Mouse (Mus musculus) thymus, postnatal 10 days (tissue): ENCODE data around the gene Chaf1a.
A peak's percentile ranks its signal among the peaks of the same experiment; 100 is the strongest.

Source experiments
- DNase-seq, 2 experiments: peaks; one replicate each; pipeline ENCODE4 v3.0.0; 2021; ENCODE audit warnings: low spot score in 2 of 2

Gene Chaf1a

DNA sequence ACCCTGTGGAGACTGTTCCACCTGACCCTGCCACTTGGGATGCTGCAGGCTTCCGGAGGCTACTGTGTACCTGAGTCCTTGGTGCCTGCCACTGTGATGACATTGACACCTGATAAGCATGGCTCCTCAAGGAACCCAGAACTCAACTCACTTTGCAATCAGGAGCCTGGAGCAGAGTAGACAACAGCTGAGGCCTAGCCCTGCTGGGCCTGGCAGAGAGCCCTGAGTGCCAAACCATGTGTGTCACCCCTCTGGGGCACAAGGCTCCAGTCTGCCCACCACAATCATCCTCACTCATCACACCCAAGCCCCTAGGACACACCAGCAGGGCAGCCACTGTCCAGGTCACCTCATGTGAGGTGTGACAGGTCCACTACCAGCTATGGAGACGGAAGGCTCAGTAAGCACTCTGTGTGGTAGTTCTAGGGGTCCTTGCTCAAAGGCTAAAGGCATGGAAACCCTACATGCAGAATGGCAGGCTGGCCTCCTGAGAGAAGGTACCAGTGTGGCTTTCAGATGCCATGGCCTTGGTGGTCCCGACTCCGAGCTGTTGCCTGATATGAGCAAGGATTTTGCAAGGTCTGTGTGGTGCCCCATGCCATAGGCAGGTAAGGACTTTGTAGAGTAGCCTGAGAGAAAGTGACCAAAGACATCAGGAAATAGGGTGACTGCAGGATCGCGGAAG, 19.7 kb upstream of the Chaf1a start:
- no peak for DNase-seq

GRCm38 (mm10) chr17:56021161-56021910, 18.9 kb upstream of the Chaf1a start:
- DNase-seq: peak; percentile 77 to 84

GRCm38 (mm10) chr17:56022131-56022988, 17.9 kb upstream of the Chaf1a start:
- DNase-seq: no peak

DNA sequence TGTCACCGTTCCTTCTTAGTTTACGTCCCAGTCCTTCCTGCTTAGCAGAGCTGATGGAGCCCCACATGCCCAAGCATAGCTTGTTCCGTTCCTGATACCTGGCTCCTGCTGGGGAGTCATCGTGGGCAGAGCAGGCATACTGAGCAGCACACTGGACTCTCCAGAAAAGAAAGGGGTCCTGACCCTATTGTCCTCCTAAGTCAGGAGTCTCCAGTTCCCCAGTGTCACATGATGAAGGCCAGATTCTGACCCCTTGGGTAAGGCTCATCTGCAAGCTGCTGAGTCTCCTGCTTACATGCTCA, 17.3 kb upstream of the Chaf1a start:
- DNase-seq: no peak

- DNase-seq: no peak
Observed at GRCm38 (mm10) chr17:56023386-56023785, 16.9 kb upstream of the Chaf1a start.

- DNase-seq: no peak
Observed at GRCm38 (mm10) chr17:56024476-56024875, 15.8 kb upstream of the Chaf1a start.

- no peak for DNase-seq
Observed at GRCm38 (mm10) chr17:56024931-56025330, 15.3 kb upstream of the Chaf1a start.

GRCm38 (mm10) chr17:56026303-56026702, 13.9 kb upstream of the Chaf1a start:
- no peak for DNase-seq

DNA sequence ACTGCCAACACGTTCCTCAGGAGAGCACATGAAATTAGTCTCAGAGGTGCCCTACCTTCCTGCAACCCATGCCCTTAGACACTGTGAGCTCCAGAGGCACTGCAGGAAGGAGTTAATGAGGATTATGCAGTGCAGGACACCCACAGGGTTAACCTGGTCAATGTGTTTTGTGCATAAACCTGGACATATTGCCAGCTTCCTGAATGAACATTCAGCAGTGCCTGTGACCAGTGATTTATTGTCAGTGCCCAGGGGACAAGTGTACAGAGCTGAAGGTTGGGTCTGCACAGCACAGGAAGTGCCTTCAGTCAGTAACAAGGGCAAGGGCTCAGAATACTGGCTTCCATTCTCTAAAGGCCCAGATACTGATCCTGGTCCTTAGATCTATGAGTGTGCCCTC, 13.4 kb upstream of the Chaf1a start:
- no peak for DNase-seq

GRCm38 (mm10) chr17:56027801-56028441, 12.3 kb upstream of the Chaf1a start:
- no peak for DNase-seq

DNA sequence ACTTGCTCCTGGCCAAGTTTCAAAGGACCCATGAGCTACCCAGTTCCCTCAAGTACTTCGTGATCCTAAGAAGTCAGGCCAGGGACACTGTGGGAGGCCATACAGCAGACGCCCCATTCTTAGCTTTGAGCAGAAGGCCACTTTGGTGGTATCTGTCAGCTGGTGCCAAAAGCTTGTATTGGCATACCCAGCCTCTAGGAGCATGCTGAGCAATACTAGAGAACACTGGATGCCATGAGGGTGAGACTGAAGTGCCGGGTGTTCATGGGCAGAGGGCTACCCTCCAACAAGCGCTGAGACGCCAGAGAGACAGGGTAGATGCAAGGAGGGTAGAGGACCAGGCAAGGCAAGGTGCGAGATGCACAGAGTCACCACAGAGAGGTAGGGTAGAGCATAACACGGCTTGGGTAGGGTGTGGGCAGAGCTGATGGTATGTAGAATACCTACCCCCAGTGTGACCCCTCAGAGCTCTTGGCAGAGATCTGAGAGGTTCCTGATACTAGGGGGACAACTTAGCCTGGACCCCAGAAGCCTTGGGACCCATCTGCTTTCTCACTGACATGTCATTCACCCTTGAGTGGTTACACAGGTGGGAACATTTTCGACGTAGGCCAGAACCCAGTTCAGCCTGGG, 9.9 kb upstream of the Chaf1a start:
- DNase-seq: no peak

DNA sequence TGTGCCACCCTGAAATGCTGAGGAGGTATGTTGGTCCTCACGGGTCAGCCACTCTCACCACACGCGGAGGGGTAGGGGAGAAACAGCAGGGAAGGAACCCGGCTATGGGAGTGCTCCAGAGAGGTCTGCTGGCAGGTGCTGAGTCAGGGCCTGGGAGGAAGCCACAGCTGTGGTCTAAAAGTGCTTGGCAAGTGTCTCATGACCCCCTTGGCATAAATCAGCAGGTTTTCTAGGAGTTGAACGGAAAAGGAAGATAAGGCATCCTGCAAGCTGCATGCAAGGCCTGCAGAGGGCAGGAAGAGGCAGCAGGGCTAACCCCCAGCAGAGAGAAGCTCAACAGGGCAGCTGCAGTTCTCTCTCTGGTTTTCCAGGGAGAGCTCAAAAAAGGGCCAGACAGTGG, 9.3 kb upstream of the Chaf1a start:
- peak in 1 of 2 experiments; percentile 35 for DNase-seq

DNA sequence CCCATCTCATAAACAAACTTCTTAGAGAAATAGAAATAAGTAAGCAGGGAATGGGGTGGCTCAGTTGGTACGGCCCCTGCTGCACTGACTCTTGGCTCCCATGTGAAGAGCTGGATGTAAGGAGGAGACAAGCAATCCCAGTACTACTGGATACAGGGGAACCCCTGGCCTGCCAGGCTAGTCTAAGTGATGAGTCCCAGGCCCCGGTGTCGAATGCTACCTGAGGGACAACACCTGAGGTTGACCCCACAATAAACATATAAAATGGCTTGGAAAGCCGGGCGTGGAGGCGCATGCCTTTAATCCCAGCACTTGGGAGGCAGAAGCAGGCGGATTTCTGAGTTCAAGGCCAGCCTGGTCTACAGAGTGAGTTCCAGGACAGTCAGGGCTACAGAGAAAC, 8.8 kb upstream of the Chaf1a start:
- DNase-seq: no peak

GRCm38 (mm10) chr17:56032127-56032733, 8.0 kb upstream of the Chaf1a start:
- no peak for DNase-seq

- peak in 1 of 2 experiments; percentile 56 for DNase-seq
Observed at GRCm38 (mm10) chr17:56032831-56033230, 7.4 kb upstream of the Chaf1a start.

DNA sequence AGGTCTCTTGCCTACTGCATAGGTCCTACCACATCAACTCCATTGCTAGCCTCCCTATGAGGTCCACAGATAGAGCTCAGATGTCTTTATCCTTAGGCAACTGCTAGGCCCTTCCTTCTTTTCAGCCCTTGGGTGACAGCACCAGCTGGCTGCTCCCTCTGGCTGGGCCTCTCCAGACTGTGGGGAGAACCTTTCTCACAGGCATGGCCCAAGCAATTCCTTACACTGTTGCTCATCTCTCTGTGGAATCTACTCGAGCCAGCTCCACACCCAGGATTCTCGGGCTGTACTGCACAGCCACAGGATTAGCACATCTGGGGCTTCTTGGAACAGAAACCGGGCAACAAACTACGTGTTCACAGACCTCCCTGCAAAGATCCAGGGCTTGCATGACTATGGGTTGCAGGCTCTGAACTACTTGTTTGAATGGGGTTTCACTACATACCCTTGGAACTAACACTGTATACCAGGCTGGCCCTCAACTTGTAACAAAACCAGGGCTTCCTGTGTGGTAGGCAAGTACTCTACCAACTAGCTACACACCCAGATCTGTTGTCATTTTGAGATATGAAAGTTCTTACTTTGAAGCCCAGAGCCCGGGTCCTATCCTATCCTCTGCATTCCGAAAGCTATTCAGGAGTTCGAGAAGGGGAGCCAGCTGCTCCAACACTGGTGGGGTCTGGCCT, 6.1 kb upstream of the Chaf1a start:
- DNase-seq: no peak

DNA sequence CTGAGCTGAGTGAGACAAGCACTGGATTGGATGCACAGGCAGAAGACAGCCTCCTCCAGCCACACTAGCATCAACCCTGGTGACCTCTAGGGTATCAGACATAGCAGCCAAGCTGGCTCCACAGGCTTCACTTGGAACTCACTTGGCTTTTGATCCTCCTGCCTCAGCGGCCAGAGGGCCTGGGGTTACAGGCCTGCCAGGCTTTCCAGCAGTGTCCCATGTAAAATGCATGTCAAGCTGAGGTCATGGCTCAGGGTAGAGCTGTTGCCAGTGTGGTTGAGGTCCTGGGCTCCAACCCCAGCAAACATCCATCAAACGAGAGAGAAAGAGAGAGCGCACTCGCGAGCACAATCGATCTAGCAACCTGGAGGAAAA, 5.5 kb upstream of the Chaf1a start:
- no peak for DNase-seq

GRCm38 (mm10) chr17:56035216-56035615, 5.0 kb upstream of the Chaf1a start:
- DNase-seq: no peak

DNA sequence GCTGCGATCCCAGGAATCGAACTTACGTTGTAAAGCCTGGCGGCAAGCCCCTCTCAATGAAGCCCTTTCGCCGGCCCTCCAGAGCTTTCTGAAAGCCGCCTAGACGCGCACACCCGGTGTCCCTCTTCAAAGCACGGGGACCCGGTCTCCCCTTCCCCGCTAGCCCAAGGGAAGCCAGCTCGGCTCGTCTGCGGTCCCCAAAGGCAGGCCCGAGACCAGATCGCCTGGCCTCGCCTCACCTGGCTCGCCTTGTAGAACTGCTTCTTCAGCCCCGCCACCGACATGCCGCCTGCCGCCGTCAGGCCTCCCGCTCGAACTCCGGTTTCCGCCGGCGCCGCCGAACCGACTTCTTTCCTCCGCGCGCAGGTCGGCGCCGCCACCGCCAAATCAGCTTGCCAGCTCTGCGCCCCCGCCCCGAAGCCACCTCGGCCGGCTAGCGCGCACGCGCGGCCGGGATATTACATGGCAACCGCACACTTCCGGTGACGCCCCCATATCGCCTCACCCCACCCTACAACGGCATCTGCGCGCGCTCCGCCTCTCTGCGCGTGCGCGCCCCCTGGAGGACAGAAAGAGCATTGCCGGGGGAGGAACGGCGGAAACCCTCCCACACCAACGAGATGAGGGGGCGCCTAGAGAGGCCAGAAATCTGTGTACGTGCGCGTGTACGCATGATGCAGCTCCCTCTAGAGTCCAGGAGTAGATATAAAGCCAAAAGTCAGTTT, 3.9 kb upstream of the Chaf1a start, which contains the start of gene Sh3gl1:
Gene Sh3gl1 (minus strand): TSS at position 460 of the 725 bp plus-strand sequence.
- DNase-seq: peak; percentile 99 to 100

DNA sequence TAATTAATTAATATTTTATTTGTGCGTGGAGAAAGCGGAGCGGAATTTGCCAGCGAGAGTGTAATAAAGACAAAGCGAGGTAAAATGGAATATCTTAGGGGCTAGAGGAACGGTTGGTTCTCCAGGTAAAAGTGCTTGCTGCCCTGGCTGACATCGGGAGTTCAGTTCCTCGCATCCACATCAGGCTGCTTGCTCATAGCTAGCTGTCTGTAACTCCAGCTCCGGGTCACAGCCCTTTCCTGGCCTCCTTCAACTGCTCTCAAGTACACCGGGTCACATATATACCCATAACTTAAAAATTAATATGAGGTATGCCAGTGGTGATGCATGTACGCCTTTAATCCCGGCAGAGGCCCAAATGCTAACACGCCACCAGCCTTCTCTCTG, 3.3 kb upstream of the Chaf1a start:
- no peak for DNase-seq
